Mouse (Mus musculus) monocyte, adult 5-6 weeks (primary cell): ENCODE measurements around the gene Prok2. TPM values are rescaled to one million over a fixed set of nuclear protein-coding genes. Genes with fewer than 3 reads are reported as not detected.
A peak's percentile ranks its signal among the peaks of the same experiment; 100 is the strongest.

Experiments
- ATAC-seq: fragments of 153-309, 156-312 bp; replicated peaks from 2 replicates; pipeline ENCODE4 v1.8.0; 2017; ENCODE audit warnings: mild to moderate bottlenecking; ENCODE audit not compliant: low TSS enrichment, insufficient number of reproducible peaks, severe bottlenecking, poor library complexity, low FRiP score
- total RNA-seq: library from RNA; stranded (forward); fragments of 200-1000, 200-491, 200-594 nt; gene quantifications from 3 replicates; pipeline ENCODE4 v1.2.3, GENCODE M21; 2017

The Prok2 gene
- total RNA-seq, 1 experiment from 2014 or later, result not detected

- no peak for ATAC-seq
Observed at GRCm38 (mm10) chr6:99711576-99712101, 14.6 kb downstream of the Prok2 start.

- ATAC-seq, result no peak
Observed at GRCm38 (mm10) chr6:99700484-99700883, 25.7 kb downstream of the Prok2 start.

DNA sequence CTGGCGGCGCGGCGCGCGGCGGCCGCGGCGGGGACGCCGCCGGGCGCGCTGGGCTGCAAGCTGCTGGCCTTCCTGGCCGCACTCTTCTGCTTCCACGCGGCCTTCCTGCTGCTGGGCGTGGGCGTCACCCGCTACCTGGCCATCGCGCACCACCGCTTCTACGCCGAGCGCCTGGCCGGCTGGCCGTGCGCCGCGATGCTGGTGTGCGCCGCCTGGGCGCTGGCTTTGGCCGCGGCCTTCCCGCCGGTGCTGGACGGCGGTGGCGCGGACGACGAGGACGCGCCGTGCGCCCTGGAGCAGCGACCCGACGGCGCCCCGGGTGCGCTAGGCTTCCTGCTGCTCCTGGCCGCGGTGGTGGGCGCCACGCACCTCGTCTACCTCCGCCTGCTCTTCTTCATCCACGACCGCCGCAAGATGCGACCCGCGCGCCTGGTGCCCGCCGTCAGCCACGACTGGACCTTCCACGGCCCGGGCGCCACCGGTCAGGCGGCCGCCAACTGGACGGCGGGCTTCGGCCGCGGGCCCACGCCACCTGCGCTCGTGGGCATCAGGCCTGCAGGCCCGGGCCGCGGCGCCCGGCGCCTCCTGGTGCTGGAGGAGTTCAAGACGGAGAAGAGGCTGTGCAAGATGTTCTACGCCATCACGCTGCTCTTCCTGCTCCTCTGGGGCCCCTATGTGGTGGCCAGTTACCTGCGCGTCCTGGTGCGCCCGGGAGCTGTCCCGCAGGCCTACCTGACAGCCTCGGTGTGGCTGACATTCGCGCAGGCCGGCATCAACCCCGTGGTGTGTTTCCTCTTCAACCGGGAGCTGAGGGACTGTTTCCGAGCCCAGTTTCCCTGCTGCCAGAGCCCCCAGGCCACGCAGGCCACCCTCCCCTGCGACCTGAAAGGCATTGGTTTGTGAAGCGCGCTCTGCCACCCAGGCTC, 33.0 kb downstream of the Prok2 start:
- no peak for ATAC-seq

- ATAC-seq, result no peak
Observed at GRCm38 (mm10) chr6:99692206-99692915, 33.8 kb downstream of the Prok2 start, which contains the start of gene Gpr27. Gene Gpr27 (plus strand): TSS chr6:99692679.

DNA sequence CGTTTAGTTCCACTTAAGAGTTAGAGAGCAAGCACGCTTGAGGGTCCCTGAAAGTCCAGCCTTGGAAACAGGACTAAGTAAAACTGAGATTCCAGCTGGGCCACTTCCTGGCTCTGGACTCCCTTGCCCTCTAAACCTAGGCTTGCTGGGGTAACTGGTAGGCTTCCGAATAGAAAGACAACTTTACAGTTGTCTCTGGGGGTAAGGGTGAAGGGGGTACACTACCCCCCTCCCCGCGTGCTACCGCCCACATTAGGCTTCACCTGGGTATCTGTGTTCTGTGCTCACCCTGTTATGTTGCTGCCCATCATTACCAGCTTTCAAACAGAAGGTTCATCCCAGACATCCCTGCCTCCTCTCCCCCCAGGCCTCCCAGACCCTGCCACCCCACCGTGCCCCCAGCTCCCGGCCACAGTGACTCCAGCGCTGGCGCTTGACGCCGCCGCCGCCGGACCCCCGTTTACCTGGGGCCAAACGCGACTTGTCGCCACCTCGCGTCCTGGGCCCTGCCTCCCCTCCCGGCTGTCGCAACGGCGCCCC, 34.5 kb downstream of the Prok2 start:
- no peak for ATAC-seq

DNA sequence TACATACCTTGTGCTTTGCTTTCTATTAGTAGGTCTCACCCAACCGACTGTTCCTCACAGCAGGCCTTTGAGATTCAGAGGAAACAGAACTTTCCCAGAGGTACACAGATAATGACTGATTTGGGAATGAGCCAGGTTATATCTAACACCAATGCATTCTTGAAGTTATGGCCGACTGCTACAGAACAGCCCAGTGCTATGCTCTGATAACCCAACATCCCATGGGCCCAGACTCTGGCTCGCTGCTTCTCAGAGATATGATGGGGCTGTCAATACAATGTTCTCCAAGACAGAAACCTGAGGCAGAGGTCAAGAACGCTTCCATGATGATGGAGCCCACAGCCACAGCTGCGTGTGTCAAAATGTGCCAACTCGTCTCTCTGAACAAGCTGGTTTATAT, 37.7 kb downstream of the Prok2 start:
- no peak for ATAC-seq

DNA sequence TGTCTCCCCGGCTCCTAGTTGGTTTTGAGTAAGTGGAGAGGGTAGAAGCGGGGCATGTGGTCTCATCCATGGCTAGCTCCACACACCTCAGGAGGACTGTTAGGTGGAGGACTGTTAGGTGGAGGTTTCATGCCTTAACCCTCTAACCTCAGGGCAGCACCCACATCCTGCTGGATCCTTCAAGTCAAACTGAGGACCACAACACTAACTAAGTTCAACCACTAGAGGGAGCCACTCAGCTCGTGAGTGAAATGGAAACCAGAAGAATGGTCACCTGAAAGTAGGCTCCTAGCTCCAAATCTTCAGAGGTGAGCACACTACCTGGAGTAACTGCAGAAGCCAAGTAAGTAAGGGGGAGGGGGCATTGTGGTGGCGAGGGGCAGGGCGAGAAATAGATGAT, 41.3 kb downstream of the Prok2 start:
- peak; percentile 63; the same call in 1 of the 2 replicates for ATAC-seq

DNA sequence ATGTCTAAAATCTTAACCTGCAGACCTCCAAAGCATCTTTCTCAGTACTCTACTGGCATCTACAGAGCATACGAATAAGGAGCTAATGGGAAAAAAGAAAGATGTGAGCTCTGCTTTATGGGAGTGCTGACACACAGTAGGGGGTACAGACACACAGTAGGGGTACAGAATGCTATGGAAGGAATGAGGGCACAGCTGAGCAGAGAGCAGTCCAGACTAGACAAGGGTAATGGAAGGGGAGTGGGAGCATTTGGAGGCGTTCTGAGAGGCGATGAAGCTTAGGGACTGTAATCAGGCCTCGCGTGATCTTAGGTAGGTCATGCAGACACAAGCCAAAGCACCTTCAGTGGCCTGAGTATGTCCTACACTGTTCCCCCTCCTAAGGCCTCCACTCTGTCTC, 42.2 kb downstream of the Prok2 start:
- no peak for ATAC-seq

DNA sequence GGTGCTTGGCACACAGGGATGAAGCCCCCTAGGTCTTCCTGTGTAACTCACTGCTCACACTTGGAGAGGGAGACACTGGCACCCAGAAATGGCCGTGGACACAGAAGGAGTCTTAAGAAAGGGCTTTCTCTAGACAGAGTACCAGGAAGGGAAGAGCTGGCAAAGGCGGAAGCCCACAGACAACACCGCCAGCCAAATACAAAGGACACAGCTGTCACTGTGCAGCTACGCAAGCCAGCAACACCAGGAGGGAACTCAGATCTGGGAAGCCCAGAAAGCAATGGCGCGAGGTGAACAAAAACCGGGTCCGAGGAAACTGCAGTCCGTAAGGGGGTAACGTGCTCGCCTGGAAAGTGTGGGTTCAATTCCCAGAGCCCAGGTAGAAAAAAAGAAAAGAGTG, 48.1 kb downstream of the Prok2 start:
- ATAC-seq, result no peak

- no peak for ATAC-seq
Observed at GRCm38 (mm10) chr6:99677325-99677724, 48.9 kb downstream of the Prok2 start.

- ATAC-seq, result no peak
Observed at GRCm38 (mm10) chr6:99674482-99674881, 51.7 kb downstream of the Prok2 start.

- no peak for ATAC-seq
Observed at GRCm38 (mm10) chr6:99671768-99672167, 54.4 kb downstream of the Prok2 start.

DNA sequence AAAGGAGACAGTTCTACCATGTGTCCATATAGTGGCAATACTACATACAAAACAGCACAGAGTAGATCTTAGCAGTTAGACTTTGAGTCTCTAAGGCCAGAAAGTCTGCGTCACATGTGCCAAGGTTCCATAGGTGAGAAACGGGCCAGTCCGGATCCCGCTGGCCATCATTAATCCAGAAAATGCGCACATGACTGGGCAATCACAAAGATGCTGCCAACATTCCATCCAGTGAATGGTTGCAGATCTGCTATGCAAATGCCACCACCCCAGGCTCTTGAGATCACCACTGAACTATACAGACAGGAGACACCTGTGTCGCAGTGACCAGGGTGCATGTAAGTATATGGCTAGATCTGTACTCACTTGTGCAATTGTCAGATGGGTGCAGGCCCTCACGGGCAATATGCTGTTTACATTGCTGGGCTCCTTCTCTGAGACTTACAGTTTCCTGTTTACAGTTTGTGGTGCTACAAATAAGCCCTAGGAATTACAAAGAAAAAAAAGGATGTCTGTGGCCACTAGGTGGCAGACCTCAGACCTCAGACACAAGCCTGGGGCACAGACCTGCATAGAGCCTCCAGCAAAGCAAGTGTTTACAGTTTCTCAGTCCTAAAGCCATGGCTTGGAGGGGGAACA, 55.6 kb downstream of the Prok2 start:
- ATAC-seq, result peak; percentile 58; the same call in 1 of the 2 replicates

- no peak for ATAC-seq
Observed at GRCm38 (mm10) chr6:99669481-99670325, 56.5 kb downstream of the Prok2 start.

DNA sequence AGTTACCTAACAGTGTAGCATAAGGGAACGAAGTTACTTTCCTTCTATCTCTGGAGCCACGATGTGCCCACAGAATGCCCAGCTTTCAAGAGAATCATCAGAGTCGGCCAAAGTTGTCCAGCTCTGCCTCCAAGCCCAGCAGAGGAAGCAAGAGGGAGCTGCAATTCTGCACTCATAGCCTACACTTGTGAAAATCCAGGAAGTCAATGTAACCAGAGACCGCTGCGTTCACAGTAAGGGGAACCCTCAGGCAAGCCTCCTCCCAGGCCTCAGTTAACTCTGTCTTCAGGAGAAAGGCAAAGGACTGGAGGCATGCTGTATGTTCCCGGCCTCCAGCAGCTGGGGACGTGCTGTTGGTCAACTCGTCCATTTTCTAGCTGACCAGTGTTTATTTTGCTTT, 58.9 kb downstream of the Prok2 start:
- 0 out of 2 replicates have a peak, but pooled peaks have one; percentile 37 for ATAC-seq

GRCm38 (mm10) chr6:99666318-99667171, 59.6 kb downstream of the Prok2 start, which contains the start of the genes Eif4e3 and Gm20696:
Gene Eif4e3 (minus strand): TSS chr6:99666771.
Gene Gm20696 (minus strand): TSS chr6:99666797.
- ATAC-seq, result no peak
